Mouse (Mus musculus): Measurements from ENCODE around the gene Teddm1b. TPM values are rescaled to one million over a fixed set of nuclear protein-coding genes. Genes with fewer than 3 reads are reported as not detected.

Gene Teddm1b
- polyA plus RNA-seq, 1 experiment from 2014 or later = 0.31 TPM

GRCm38 (mm10) chr1:153898989-153899730, 25.0 kb downstream of the Teddm1b start:
- Histone ChIP-seq H3K9ac (ENCODE audit: low read depth, low read length) (peak overlapping the region; percentile 80), H3K27me3 (ENCODE audit: control insufficient read depth, insufficient read depth, low read length) (no peaks in the 10 kb centered on the region), H3K4me1 (replicated peaks; ENCODE audit: control insufficient read depth, insufficient read depth, low read length) (peaks cover 3% of the 10 kb centered on the region; the same call in 1 of the 2 replicates), H3K36me3 (ENCODE audit: control insufficient read depth, insufficient read depth, low read length) (peaks cover 4% of the 10 kb centered on the region; the same call in 1 of the 2 replicates), H3K4me2 (replicated peaks; ENCODE audit: low read depth, low read length) (peak overlapping the region; percentile 51), H3K27ac (ENCODE audit: low read depth, low read length) (peak overlapping the region; percentile 96), H3K9me3 (ENCODE audit: control insufficient read depth, low read length) (no peaks in the 10 kb centered on the region), H3K4me3 (ENCODE audit: low read depth, low read length) (peak overlapping the region; percentile 63)
- ATAC-seq (ENCODE audit: low FRiP score) (peak; percentile 61), DNase-seq (ENCODE audit: low spot score) (no peak)
- 21% methylated on average over 22 of the region's 22 CpGs for WGBS

GRCm38 (mm10) chr1:153899731-153900380, 25.7 kb downstream of the Teddm1b start, which contains the start of the genes Glul and Teddm2:
Gene Glul (plus strand): TSS chr1:153899944.
Gene Teddm2 (minus strand): TSS chr1:153900228.
- peak; percentile 96 for ATAC-seq (ENCODE audit: low FRiP score)
- Histone ChIP-seq H3K9me3 (ENCODE audit: control insufficient read depth, low read length) (no peaks in the 10 kb centered on the region), H3K9ac (ENCODE audit: low read depth, low read length) (peak within 1 kb of the TSS; percentile 80), H3K4me3 (ENCODE audit: low read depth, low read length) (peak within 1 kb of the TSS; percentile 63), H3K36me3 (ENCODE audit: control insufficient read depth, insufficient read depth, low read length) (peaks cover 9% of the 10 kb centered on the region; the same call in 1 of the 2 replicates), H3K27ac (ENCODE audit: low read depth, low read length) (peak within 1 kb of the TSS; percentile 96), H3K4me2 (replicated peaks; ENCODE audit: low read depth, low read length) (peak within 1 kb of the TSS; percentile 59), H3K27me3 (ENCODE audit: control insufficient read depth, insufficient read depth, low read length) (no peaks in the 10 kb centered on the region), H3K4me1 (replicated peaks; ENCODE audit: control insufficient read depth, insufficient read depth, low read length) (peaks cover 3% of the 10 kb centered on the region; the same call in 1 of the 2 replicates)
- under 1% methylated on average over 51 of the region's 51 CpGs for WGBS
- DNase-seq (ENCODE audit: low spot score) = peak; percentile 96

- H3K27me3 ChIP-seq (ENCODE audit: control insufficient read depth, insufficient read depth, low read length) = no peaks in the 10 kb centered on the region
- WGBS = under 1% methylated on average over 34 of the region's 36 CpGs
Observed at GRCm38 (mm10) chr1:153900381-153900780, 26.2 kb downstream of the Teddm1b start.

GRCm38 (mm10) chr1:153900860-153901730, 26.9 kb downstream of the Teddm1b start:
- peaks cover 14% of the 10 kb centered on the region; the same call in 1 of the 2 replicates for H3K36me3 ChIP-seq (ENCODE audit: control insufficient read depth, insufficient read depth, low read length)
- DNase-seq (ENCODE audit: low spot score) (peak; percentile 58), ATAC-seq (ENCODE audit: low FRiP score) (no peak)
- peaks cover 3% of the 10 kb centered on the region; the same call in 1 of the 2 replicates for H3K4me1 ChIP-seq (replicated peaks; ENCODE audit: control insufficient read depth, insufficient read depth, low read length)
- peak overlapping the region; percentile 59 for H3K4me2 ChIP-seq (replicated peaks; ENCODE audit: low read depth, low read length)
- H3K9ac ChIP-seq (ENCODE audit: low read depth, low read length) = peak overlapping the region; percentile 79
- no peaks in the 10 kb centered on the region for H3K27me3 ChIP-seq (ENCODE audit: control insufficient read depth, insufficient read depth, low read length)
- H3K4me3 ChIP-seq (ENCODE audit: low read depth, low read length) = peak overlapping the region; percentile 63
- peak overlapping the region; percentile 96 for H3K27ac ChIP-seq (ENCODE audit: low read depth, low read length)
- H3K9me3 ChIP-seq (ENCODE audit: control insufficient read depth, low read length) = no peaks in the 10 kb centered on the region
- 3% methylated on average over 25 of the region's 25 CpGs for WGBS

More at GRCm38 (mm10) chr1:153900381-153900780, 26.2 kb downstream of the Teddm1b start:
- H3K4me2 ChIP-seq (replicated peaks; ENCODE audit: low read depth, low read length) = peak overlapping the region; percentile 59
- H3K9ac ChIP-seq (ENCODE audit: low read depth, low read length) = peak overlapping the region; percentile 79
- peaks cover 11% of the 10 kb centered on the region; the same call in 1 of the 2 replicates for H3K36me3 ChIP-seq (ENCODE audit: control insufficient read depth, insufficient read depth, low read length)
- ATAC-seq (ENCODE audit: low FRiP score) = peak; percentile 59
- no peak for DNase-seq (ENCODE audit: low spot score)
- peak overlapping the region; percentile 63 for H3K4me3 ChIP-seq (ENCODE audit: low read depth, low read length)
- H3K27ac ChIP-seq (ENCODE audit: low read depth, low read length) = peak overlapping the region; percentile 96
- H3K4me1 ChIP-seq (replicated peaks; ENCODE audit: control insufficient read depth, insufficient read depth, low read length) = peaks cover 3% of the 10 kb centered on the region; the same call in 1 of the 2 replicates
- no peaks in the 10 kb centered on the region for H3K9me3 ChIP-seq (ENCODE audit: control insufficient read depth, low read length)

GRCm38 (mm10) chr1:153903006-153903405, 28.9 kb downstream of the Teddm1b start:
- ATAC-seq (ENCODE audit: low FRiP score) = no peak

GRCm38 (mm10) chr1:153904236-153904635, 30.1 kb downstream of the Teddm1b start:
- Histone ChIP-seq H3K4me1 (replicated peaks; ENCODE audit: control insufficient read depth, insufficient read depth, low read length) (peaks cover 3% of the 10 kb centered on the region; the same call in 1 of the 2 replicates), H3K27me3 (ENCODE audit: control insufficient read depth, insufficient read depth, low read length) (no peaks in the 10 kb centered on the region), H3K9ac (ENCODE audit: low read depth, low read length) (no peak overlapping the region), H3K4me3 (ENCODE audit: low read depth, low read length) (no peak overlapping the region), H3K4me2 (replicated peaks; ENCODE audit: low read depth, low read length) (no peak overlapping the region), H3K9me3 (ENCODE audit: control insufficient read depth, low read length) (no peaks in the 10 kb centered on the region), H3K27ac (ENCODE audit: low read depth, low read length) (no peak overlapping the region), H3K36me3 (ENCODE audit: control insufficient read depth, insufficient read depth, low read length) (peaks cover 24% of the 10 kb centered on the region; the same call in 1 of the 2 replicates)
- WGBS = 96% methylated on average over 14 of the region's 14 CpGs
- no peak for DNase-seq (ENCODE audit: low spot score)
- no peak for ATAC-seq (ENCODE audit: low FRiP score)

More at GRCm38 (mm10) chr1:153903006-153903405, 28.9 kb downstream of the Teddm1b start:
- Histone ChIP-seq H3K4me3 (ENCODE audit: low read depth, low read length) (no peak overlapping the region), H3K9me3 (ENCODE audit: control insufficient read depth, low read length) (no peaks in the 10 kb centered on the region), H3K27ac (ENCODE audit: low read depth, low read length) (no peak overlapping the region), H3K4me1 (replicated peaks; ENCODE audit: control insufficient read depth, insufficient read depth, low read length) (peaks cover 3% of the 10 kb centered on the region; the same call in 1 of the 2 replicates), H3K9ac (ENCODE audit: low read depth, low read length) (no peak overlapping the region), H3K4me2 (replicated peaks; ENCODE audit: low read depth, low read length) (no peak overlapping the region; the same call in 1 of the 2 replicates), H3K27me3 (ENCODE audit: control insufficient read depth, insufficient read depth, low read length) (no peaks in the 10 kb centered on the region), H3K36me3 (ENCODE audit: control insufficient read depth, insufficient read depth, low read length) (peaks cover 20% of the 10 kb centered on the region; the same call in 1 of the 2 replicates)
- 55% methylated on average over 13 of the region's 13 CpGs for WGBS
- peak; percentile 53 for DNase-seq (ENCODE audit: low spot score)

GRCm38 (mm10) chr1:153905884-153906283, 31.7 kb downstream of the Teddm1b start:
- no peaks in the 10 kb centered on the region for H3K9me3 ChIP-seq (ENCODE audit: control insufficient read depth, low read length)
- H3K27ac ChIP-seq (ENCODE audit: low read depth, low read length) = no peak overlapping the region
- peaks cover 24% of the 10 kb centered on the region; the same call in 1 of the 2 replicates for H3K36me3 ChIP-seq (ENCODE audit: control insufficient read depth, insufficient read depth, low read length)
- DNase-seq (ENCODE audit: low spot score) (no peak), ATAC-seq (ENCODE audit: low FRiP score) (no peak)
- no peak overlapping the region for H3K9ac ChIP-seq (ENCODE audit: low read depth, low read length)
- H3K4me1 ChIP-seq (replicated peaks; ENCODE audit: control insufficient read depth, insufficient read depth, low read length) = peaks cover 3% of the 10 kb centered on the region; the same call in 1 of the 2 replicates
- no peak overlapping the region for H3K4me3 ChIP-seq (ENCODE audit: low read depth, low read length)
- H3K4me2 ChIP-seq (replicated peaks; ENCODE audit: low read depth, low read length) = no peak overlapping the region
- WGBS = 98% methylated on average over 3 of the region's 3 CpGs
- no peaks in the 10 kb centered on the region for H3K27me3 ChIP-seq (ENCODE audit: control insufficient read depth, insufficient read depth, low read length)

GRCm38 (mm10) chr1:153908208-153908607, 34.1 kb downstream of the Teddm1b start:
- no peak overlapping the region for H3K27ac ChIP-seq (ENCODE audit: low read depth, low read length)
- WGBS = 81% methylated on average over 6 of the region's 6 CpGs
- H3K4me2 ChIP-seq (replicated peaks; ENCODE audit: low read depth, low read length) = no peak overlapping the region
- no peak for DNase-seq (ENCODE audit: low spot score)
- no peaks in the 10 kb centered on the region for H3K4me1 ChIP-seq (replicated peaks; ENCODE audit: control insufficient read depth, insufficient read depth, low read length)
- no peak overlapping the region for H3K4me3 ChIP-seq (ENCODE audit: low read depth, low read length)
- H3K9me3 ChIP-seq (ENCODE audit: control insufficient read depth, low read length) = no peaks in the 10 kb centered on the region
- H3K27me3 ChIP-seq (ENCODE audit: control insufficient read depth, insufficient read depth, low read length) = no peaks in the 10 kb centered on the region
- peaks cover 24% of the 10 kb centered on the region; the same call in 1 of the 2 replicates for H3K36me3 ChIP-seq (ENCODE audit: control insufficient read depth, insufficient read depth, low read length)
- no peak overlapping the region for H3K9ac ChIP-seq (ENCODE audit: low read depth, low read length)
- no peak for ATAC-seq (ENCODE audit: low FRiP score)
